Mouse (Mus musculus): ENCODE measurements around the gene Ifitm3.

GRCm38 (mm10) chr7:141026097-141026739, 15.6 kb upstream of the Ifitm3 start:
- TF ChIP-seq CTCF (IDR thresholded peaks at IDR 0.05; ENCODE audit: low read depth, low read length) (no peak), POLR2A (IDR thresholded peaks at IDR 0.05; ENCODE audit: borderline replicate concordance, low read depth, low read length) (no peak)
